Mouse (Mus musculus) WW6 (cell line): ENCODE measurements around the gene Ccdc62.

Source experiments
- DNase-seq: peaks from one replicate; pipeline ENCODE4 v3.0.0-alpha.2; 2013; ENCODE audit warnings: low read depth, low spot score

Gene Ccdc62

GRCm38 (mm10) chr5:123979980-123980369 lies 49.5 kb downstream of the Ccdc62 start:
- no peak for DNase-seq

- no peak for DNase-seq
Observed at GRCm38 (mm10) chr5:123980521-123981249, 50.2 kb downstream of the Ccdc62 start.

GRCm38 (mm10) chr5:123981250-123981554 lies 50.7 kb downstream of the Ccdc62 start:
- no peak for DNase-seq

GRCm38 (mm10) chr5:123982838-123983237 lies 52.4 kb downstream of the Ccdc62 start:
- DNase-seq, result no peak

- no peak for DNase-seq
Observed at GRCm38 (mm10) chr5:123985434-123985833, 55.0 kb downstream of the Ccdc62 start.

- DNase-seq, result no peak
Observed at GRCm38 (mm10) chr5:123986925-123987324, 56.4 kb downstream of the Ccdc62 start.

- DNase-seq, result no peak
Observed at GRCm38 (mm10) chr5:123987511-123987910, 57.0 kb downstream of the Ccdc62 start.

GRCm38 (mm10) chr5:123989941-123990885 lies 59.7 kb downstream of the Ccdc62 start:
- no peak for DNase-seq

- DNase-seq, result no peak
Observed at GRCm38 (mm10) chr5:123991321-123991720, 60.8 kb downstream of the Ccdc62 start.

- no peak for DNase-seq
Observed at GRCm38 (mm10) chr5:123992193-123992637, 61.7 kb downstream of the Ccdc62 start.

GRCm38 (mm10) chr5:123992794-123993193 lies 62.3 kb downstream of the Ccdc62 start:
- DNase-seq, result no peak

- no peak for DNase-seq
Observed at GRCm38 (mm10) chr5:123993263-123994036, 63.0 kb downstream of the Ccdc62 start.

GRCm38 (mm10) chr5:123994468-123994867 lies 64.0 kb downstream of the Ccdc62 start:
- DNase-seq, result no peak

- DNase-seq, result no peak
Observed at GRCm38 (mm10) chr5:123995388-123995787, 64.9 kb downstream of the Ccdc62 start.

GRCm38 (mm10) chr5:123996194-123996593 lies 65.7 kb downstream of the Ccdc62 start:
- no peak for DNase-seq

- no peak for DNase-seq
Observed at GRCm38 (mm10) chr5:123996695-123997094, 66.2 kb downstream of the Ccdc62 start.

GRCm38 (mm10) chr5:123997211-123997751 lies 66.8 kb downstream of the Ccdc62 start:
- DNase-seq, result no peak

- DNase-seq, result no peak
Observed at GRCm38 (mm10) chr5:123997811-123998210, 67.3 kb downstream of the Ccdc62 start.

- no peak for DNase-seq
Observed at GRCm38 (mm10) chr5:123998370-123998769, 67.9 kb downstream of the Ccdc62 start.

- peak; percentile 39 for DNase-seq
Observed at GRCm38 (mm10) chr5:124000824-124001223, 70.3 kb downstream of the Ccdc62 start.

GRCm38 (mm10) chr5:124001274-124001673 lies 70.8 kb downstream of the Ccdc62 start:
- DNase-seq, result no peak

- no peak for DNase-seq
Observed at GRCm38 (mm10) chr5:124002876-124003275, 72.4 kb downstream of the Ccdc62 start.
